Mouse (Mus musculus) liver, embryonic 15.5 days (tissue): ENCODE data around the gene Olfr615. TPM values are rescaled to one million over a fixed set of nuclear protein-coding genes. Genes with fewer than 3 reads are reported as not detected.
"Not testable (repeated sequence)": the region's sequence is repeated elsewhere in the genome, so short reads cannot be mapped to it uniquely, and the experiment has no call there.

Source experiments
- ATAC-seq: fragments of 200-750 bp; cut with Nextera tagmentation; 2 replicates; pipeline ENCODE4 v1.8.0; 2017; ENCODE audit warnings: moderate number of reproducible peaks, mild to moderate bottlenecking, moderate library complexity; ENCODE audit not compliant: insufficient read depth
- H3K27ac ChIP-seq: fragments of 300-500 bp; sonication (generic); replicated peaks from 2 replicates; pipeline ENCODE4 v1.5.1; 2015; ENCODE audit warnings: mild to moderate bottlenecking, inconsistent platforms
- H3K27me3 ChIP-seq: fragments of 300-500 bp; sonication (generic); 2 replicates; pipeline ENCODE4 v1.6.1; 2015; ENCODE audit warnings: mild to moderate bottlenecking, inconsistent platforms
- H3K36me3 ChIP-seq: fragments of 300-500 bp; sonication (generic); replicated peaks from 2 replicates; pipeline ENCODE4 v1.6.1; 2015; ENCODE audit warnings: moderate library complexity, mild to moderate bottlenecking, inconsistent platforms
- H3K4me1 ChIP-seq: fragments of 300-500 bp; sonication (generic); replicated peaks from 2 replicates; pipeline ENCODE4 v1.6.1; 2015; ENCODE audit warnings: inconsistent platforms
- H3K4me2 ChIP-seq: fragments of 300-500 bp; sonication (generic); 2 replicates; pipeline ENCODE4 v1.6.1; 2015; ENCODE audit warnings: moderate library complexity, mild to moderate bottlenecking, inconsistent platforms
- H3K4me3 ChIP-seq: fragments of 300-500 bp; sonication (generic); replicated peaks from 2 replicates; pipeline ENCODE4 v1.5.1; 2015; ENCODE audit warnings: mild to moderate bottlenecking, inconsistent platforms
- H3K9ac ChIP-seq: fragments of 300-500 bp; sonication (generic); 2 replicates; pipeline ENCODE4 v1.6.1; 2015; ENCODE audit warnings: moderate library complexity, mild to moderate bottlenecking, inconsistent platforms
- H3K9me3 ChIP-seq: fragments of 300-500 bp; sonication (generic); replicated peaks from 2 replicates; pipeline ENCODE4 v1.6.1; 2016; ENCODE audit warnings: inconsistent platforms
- whole genome bisulfite sequencing: fragments of 180-500 bp; shearing (Covaris S2); methylation state at CpG from one replicate; pipeline ENCODE4 v1.1.7; 2015; ENCODE audit warnings: mixed read lengths; ENCODE audit not compliant: insufficient replicate concordance; 5-methylcytosine and 5-hydroxymethylcytosine counted together
- polyA plus RNA-seq: library from polyadenylated mRNA; unstranded; fragments of >200 nt; fragmentation: Nextera tagmentation; extraction: Ambion mirVana; gene quantifications from 2 replicates; pipeline ENCODE4 v1.2.1, GENCODE M21; 2015

Olfr615 gene
- not detected in 2 replicates for polyA plus RNA-seq

DNA sequence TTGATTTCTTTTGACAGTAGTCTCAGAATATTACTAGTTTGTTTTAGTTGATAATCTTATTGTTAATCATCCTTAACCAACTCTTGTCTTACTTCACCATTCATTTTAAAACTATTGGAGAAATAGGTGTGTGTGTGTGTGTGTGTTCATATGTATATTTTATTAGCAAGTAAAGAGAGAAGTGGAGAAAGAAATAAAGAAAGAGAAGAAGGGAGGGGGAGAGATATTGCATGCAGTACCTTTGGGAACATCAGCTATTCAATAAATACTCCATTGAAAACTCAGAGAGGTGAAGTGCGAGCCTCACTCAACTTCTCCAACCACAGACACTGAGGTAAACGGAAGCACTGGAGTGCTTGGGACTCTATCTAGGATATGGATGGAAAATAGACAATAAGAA lies at the start of gene Olfr615:
Gene Olfr615 (plus strand): TSS at position 301 of the 400 bp plus-strand sequence.
- Histone ChIP-seq H3K27ac (no peak within 1 kb of the TSS), H3K4me1 (no peaks in the 10 kb centered on the region), H3K9me3 (no peaks in the 10 kb centered on the region), H3K4me3 (no peak within 1 kb of the TSS), H3K36me3 (no peaks in the 10 kb centered on the region), H3K4me2 (no peak within 1 kb of the TSS), H3K9ac (no peak within 1 kb of the TSS), H3K27me3 (no peaks in the 10 kb centered on the region)
- ATAC-seq: no peak
- 62% methylated on average over 2 of the region's 2 CpGs for WGBS

DNA sequence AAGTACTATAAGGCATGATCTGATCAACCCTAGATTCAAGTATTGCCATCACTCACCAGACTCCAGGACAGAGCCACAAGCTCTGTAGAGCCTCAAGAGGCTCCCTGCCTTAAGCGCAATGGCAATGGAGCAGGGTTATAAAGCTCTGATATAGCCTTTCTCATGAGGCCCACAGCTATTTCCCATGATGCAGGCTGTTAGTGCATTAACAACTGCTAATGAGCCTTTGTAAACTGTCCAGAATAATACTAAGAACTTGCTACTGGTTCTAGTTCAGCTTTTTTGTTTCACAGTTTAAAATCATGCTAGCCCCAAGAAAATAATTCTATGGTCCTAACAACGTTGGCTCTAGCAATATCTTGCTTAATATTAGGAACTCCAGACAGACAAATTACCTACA lies 43.9 kb upstream of the Olfr615 start, which contains the start of gene Olfr610:
Gene Olfr610 (minus strand): TSS at position 101 of the 400 bp plus-strand sequence.
- no peaks in the 10 kb centered on the region for H3K36me3 ChIP-seq
- no peak within 1 kb of the TSS for H3K9ac ChIP-seq
- no peak for ATAC-seq
- no peak within 1 kb of the TSS for H3K27ac ChIP-seq
- WGBS: 58% methylated on average over 2 of the region's 2 CpGs
- no peaks in the 10 kb centered on the region for H3K4me1 ChIP-seq
- no peaks in the 10 kb centered on the region for H3K9me3 ChIP-seq
- no peaks in the 10 kb centered on the region for H3K27me3 ChIP-seq
- H3K4me2 ChIP-seq: no peak within 1 kb of the TSS
- H3K4me3 ChIP-seq: no peak within 1 kb of the TSS

DNA sequence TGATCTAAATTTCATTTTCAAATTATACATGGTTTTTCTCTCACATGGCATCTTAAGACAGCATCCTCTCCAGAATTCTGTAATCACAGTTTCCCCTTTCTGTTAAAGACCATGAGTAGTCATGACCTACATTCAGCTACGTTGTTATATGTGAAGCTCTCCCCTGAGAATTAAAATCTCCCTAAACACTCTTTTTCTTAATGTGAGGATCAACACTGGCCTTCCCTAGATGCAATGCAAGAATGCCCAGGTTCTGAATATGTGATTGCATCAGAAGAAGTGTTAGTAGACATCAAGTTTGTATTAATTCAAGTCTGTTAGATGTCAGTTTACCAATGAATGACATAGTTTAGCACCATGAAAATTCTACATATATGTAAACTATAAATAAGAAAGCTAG lies 35.1 kb upstream of the Olfr615 start, which contains the start of gene Olfr611:
Gene Olfr611 (minus strand): TSS at position 101 of the 400 bp plus-strand sequence.
- ATAC-seq, H3K4me2 ChIP-seq, H3K9me3 ChIP-seq, H3K9ac ChIP-seq, H3K4me3 ChIP-seq, H3K4me1 ChIP-seq, H3K27me3 ChIP-seq, H3K36me3 ChIP-seq, H3K27ac ChIP-seq: not testable (repeated sequence)
- 38% methylated on average over 1 of the region's 1 CpGs for WGBS

DNA sequence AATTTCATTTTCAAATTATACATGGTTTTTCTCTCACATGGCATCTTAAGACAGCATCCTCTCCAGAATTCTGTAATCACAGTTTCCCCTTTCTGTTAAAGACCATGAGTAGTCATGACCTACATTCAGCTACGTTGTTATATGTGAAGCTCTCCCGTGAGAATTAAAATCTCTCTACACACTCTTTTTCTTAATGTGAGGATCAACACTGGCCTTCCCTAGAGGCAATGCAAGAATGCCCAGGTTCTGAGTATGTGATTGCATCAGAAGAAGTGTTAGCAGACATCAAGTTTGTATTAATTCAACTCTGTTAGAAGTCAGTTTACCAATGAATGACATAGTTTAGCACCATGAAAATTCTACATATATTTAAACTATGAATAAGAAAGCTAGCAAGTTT lies 13.3 kb upstream of the Olfr615 start, which contains the start of gene Olfr612:
Gene Olfr612 (minus strand): TSS at position 101 of the 400 bp plus-strand sequence.
- not testable (repeated sequence) for ATAC-seq, H3K4me2 ChIP-seq, H3K9me3 ChIP-seq, H3K36me3 ChIP-seq, H3K4me3 ChIP-seq, H3K27me3 ChIP-seq, H3K9ac ChIP-seq, H3K27ac ChIP-seq, H3K4me1 ChIP-seq
- 51% methylated on average over 2 of the region's 2 CpGs for WGBS

DNA sequence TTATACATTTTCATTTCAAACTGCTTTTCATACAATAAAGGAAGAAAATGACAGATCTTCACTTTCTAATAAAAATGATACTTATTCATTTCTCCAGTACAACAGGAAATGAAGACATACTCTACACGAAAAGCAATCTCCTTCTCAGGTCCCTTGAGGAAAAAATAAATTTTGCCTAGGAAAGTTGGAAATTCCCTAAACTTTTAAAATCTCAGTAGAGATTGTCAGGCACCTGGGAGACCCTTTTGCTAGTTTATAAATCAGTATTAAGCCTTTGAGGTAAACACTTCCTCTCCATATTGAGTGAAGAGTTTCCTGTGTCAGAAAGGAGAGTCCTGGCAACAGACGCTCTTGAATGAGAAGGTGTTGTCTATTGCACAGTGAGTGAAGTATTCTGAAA lies 8.1 kb upstream of the Olfr615 start, which contains the start of gene Olfr613:
Gene Olfr613 (plus strand): TSS at position 301 of the 400 bp plus-strand sequence.
- ATAC-seq: no peak
- Histone ChIP-seq H3K27me3 (no peaks in the 10 kb centered on the region), H3K27ac (no peak within 1 kb of the TSS), H3K36me3 (no peaks in the 10 kb centered on the region), H3K4me1 (no peaks in the 10 kb centered on the region), H3K9me3 (no peaks in the 10 kb centered on the region), H3K4me3 (no peak within 1 kb of the TSS), H3K4me2 (no peak within 1 kb of the TSS), H3K9ac (no peak within 1 kb of the TSS)
- WGBS: 40% methylated on average over 2 of the region's 2 CpGs

DNA sequence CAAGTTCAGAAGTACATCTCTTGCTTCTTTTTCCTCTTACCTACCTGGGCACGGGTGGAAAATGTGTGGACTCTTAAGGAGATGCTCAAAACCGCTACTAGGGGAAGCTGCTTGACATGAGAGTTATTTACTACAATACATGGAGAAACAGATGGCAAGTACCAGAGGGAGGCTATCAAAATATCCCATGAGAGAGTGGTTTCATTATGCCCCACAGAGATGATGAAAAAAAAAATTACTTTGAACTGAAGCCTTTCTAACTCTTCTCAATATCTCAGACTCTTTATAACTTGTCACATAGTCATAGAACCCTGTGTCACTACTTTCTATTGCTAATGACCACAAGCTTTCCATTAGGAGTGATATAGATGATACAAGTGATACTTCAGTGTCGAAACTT lies 13.2 kb downstream of the Olfr615 start, which contains the start of gene Olfr616:
Gene Olfr616 (minus strand): TSS at position 101 of the 400 bp plus-strand sequence.
- Histone ChIP-seq H3K36me3 (no peaks in the 10 kb centered on the region), H3K9ac (no peak within 1 kb of the TSS), H3K27ac (no peak within 1 kb of the TSS), H3K4me3 (no peak within 1 kb of the TSS), H3K9me3 (no peaks in the 10 kb centered on the region), H3K27me3 (no peaks in the 10 kb centered on the region), H3K4me2 (no peak within 1 kb of the TSS), H3K4me1 (no peaks in the 10 kb centered on the region)
- 53% methylated on average over 3 of the region's 3 CpGs for WGBS
- ATAC-seq: no peak

DNA sequence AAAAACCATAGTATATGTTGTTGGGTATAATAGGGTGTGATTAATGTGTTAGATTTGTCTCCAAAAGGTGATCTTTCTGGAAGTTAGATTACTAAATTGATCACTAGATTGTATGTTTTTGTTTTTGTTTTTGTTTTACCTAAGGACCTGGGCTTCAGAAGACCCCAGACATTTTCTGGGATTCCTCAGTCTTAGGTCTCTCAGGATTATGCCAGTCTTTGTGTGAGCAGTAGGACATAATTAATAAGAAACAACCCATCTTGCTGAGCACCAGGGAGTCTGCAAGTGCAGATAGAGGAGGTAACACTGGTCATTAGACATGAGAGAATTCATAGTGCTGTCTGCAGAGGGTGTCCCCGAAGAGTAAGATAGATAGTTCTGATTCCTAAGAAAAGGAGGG lies 16.9 kb downstream of the Olfr615 start, which contains the start of gene Olfr617:
Gene Olfr617 (plus strand): TSS at position 301 of the 400 bp plus-strand sequence.
- no peak within 1 kb of the TSS for H3K4me2 ChIP-seq
- no peak within 1 kb of the TSS for H3K9ac ChIP-seq
- H3K4me1 ChIP-seq: no peaks in the 10 kb centered on the region
- no peak within 1 kb of the TSS for H3K27ac ChIP-seq
- H3K27me3 ChIP-seq: no peaks in the 10 kb centered on the region
- H3K4me3 ChIP-seq: no peak within 1 kb of the TSS
- no peaks in the 10 kb centered on the region for H3K9me3 ChIP-seq
- WGBS: 59% methylated on average over 1 of the region's 1 CpGs
- no peak for ATAC-seq
- H3K36me3 ChIP-seq: no peaks in the 10 kb centered on the region

DNA sequence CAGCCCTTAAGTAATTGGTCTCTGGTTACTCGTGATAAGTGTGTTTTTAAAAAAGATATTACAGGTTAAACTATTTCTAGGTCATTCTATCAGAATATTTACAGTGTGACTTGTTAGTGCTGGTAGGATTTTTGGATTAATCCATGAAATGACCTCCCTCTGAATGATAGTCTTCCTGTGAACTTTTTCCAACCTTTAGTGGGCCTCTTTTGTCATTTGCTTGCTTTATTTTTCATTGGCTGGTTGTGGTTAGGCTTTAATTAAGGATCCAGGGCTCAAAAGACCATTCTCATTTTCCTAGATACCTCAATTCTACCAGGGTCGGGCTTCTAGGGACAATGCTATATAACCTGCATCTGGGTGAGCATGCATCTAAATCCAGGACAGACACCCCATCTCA lies 33.9 kb downstream of the Olfr615 start, which contains the start of gene Olfr618:
Gene Olfr618 (plus strand): TSS at position 301 of the 400 bp plus-strand sequence.
- H3K9ac ChIP-seq: no peak within 1 kb of the TSS
- no peaks in the 10 kb centered on the region for H3K27me3 ChIP-seq
- H3K9me3 ChIP-seq: no peaks in the 10 kb centered on the region
- no peaks in the 10 kb centered on the region for H3K4me1 ChIP-seq
- no peak for ATAC-seq
- WGBS: 43% methylated on average over 2 of the region's 2 CpGs
- H3K4me3 ChIP-seq: no peak within 1 kb of the TSS
- H3K4me2 ChIP-seq: no peak within 1 kb of the TSS
- H3K27ac ChIP-seq: no peak within 1 kb of the TSS
- H3K36me3 ChIP-seq: no peaks in the 10 kb centered on the region

DNA sequence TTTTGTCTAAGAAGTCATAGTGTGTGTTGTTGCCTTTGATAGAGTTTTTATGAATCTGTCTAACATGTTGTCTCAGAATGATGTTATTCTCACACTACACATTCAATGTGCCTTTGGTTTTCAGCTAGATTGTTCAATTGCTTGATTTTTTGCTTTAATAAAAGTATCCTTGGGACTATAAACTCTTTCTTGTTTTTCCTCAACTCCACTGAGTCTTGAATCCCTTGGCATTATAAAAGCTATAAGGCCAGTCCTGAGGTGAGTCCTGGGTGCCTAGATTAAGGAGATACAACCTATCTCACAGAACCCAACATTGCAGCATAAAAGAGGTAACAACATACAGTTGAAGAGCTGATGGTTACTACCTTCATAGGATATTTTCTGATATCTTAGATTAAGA lies 44.4 kb downstream of the Olfr615 start, which contains the start of gene Olfr619:
Gene Olfr619 (plus strand): TSS at position 301 of the 400 bp plus-strand sequence.
- Histone ChIP-seq H3K36me3 (no peaks in the 10 kb centered on the region), H3K4me1 (no peaks in the 10 kb centered on the region), H3K9ac (no peak within 1 kb of the TSS), H3K27ac (no peak within 1 kb of the TSS), H3K9me3 (no peaks in the 10 kb centered on the region), H3K4me3 (no peak within 1 kb of the TSS), H3K4me2 (no peak within 1 kb of the TSS), H3K27me3 (no peaks in the 10 kb centered on the region)
- no peak for ATAC-seq

DNA sequence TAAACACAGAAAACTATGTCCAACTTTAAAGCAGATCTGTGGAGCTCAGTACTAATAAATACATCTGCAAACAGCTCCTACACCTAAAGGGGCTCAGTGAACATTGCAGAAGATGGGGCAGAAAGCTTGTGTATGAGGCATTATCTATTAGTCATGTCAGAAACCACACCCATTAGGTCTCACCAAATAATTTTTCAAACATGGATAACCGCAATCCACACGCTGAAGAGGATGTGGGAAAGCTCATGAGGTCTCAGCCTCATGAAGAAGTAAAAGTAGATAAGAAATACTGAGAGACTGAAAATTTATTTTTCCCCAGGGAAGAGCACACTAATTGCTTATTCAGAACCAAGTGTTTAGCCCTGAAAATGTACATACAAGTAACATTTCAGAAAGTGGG lies 51.5 kb downstream of the Olfr615 start:
- H3K4me2 ChIP-seq: no peak overlapping the region
- H3K27ac ChIP-seq: no peak overlapping the region
- no peak overlapping the region for H3K9ac ChIP-seq
- H3K27me3 ChIP-seq: no peaks in the 10 kb centered on the region
- no peaks in the 10 kb centered on the region for H3K9me3 ChIP-seq
- WGBS: 23% methylated on average over 2 of the region's 2 CpGs
- no peak overlapping the region for H3K4me3 ChIP-seq
- ATAC-seq: no peak
- no peaks in the 10 kb centered on the region for H3K4me1 ChIP-seq
- no peaks in the 10 kb centered on the region for H3K36me3 ChIP-seq

DNA sequence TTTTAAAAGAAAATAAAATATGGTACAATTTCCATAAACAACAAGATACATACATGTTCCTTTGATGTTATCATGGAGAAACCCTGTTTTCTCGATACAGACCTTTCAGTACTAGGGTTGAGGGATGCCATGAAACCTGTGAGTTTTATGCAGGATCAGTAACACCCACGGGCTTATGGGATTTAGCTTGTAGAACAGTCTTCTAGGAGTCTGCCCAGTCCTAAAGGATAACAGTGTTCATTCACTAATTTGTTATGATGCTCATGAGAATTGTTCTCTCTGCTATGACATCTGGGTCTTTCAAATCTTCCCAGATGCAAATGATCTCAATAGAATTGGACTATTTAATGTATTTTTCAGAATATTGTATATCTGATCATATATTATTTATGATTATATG lies 56.6 kb downstream of the Olfr615 start, which contains the start of gene Olfr620:
Gene Olfr620 (minus strand): TSS at position 101 of the 400 bp plus-strand sequence.
- H3K9me3 ChIP-seq: no peaks in the 10 kb centered on the region
- no peak within 1 kb of the TSS for H3K27ac ChIP-seq
- H3K36me3 ChIP-seq: no peaks in the 10 kb centered on the region
- 43% methylated on average over 2 of the region's 2 CpGs for WGBS
- ATAC-seq: no peak
- no peaks in the 10 kb centered on the region for H3K4me1 ChIP-seq
- no peak within 1 kb of the TSS for H3K9ac ChIP-seq
- no peak within 1 kb of the TSS for H3K4me2 ChIP-seq
- no peak within 1 kb of the TSS for H3K4me3 ChIP-seq
- H3K27me3 ChIP-seq: no peaks in the 10 kb centered on the region
